In genomic region chr1:78201251-78202010, GRCm38 (mm10) we compare ENCODE assay signal across 18 mouse cellular contexts. TPM values are rescaled to one million over a fixed set of nuclear protein-coding genes. Genes with fewer than 3 reads are reported as not detected.
DNase-seq lines count a peak whose midpoint lies in the region; ATAC-seq lines count a peak whose summit lies in the region.
"Had no signal": no experiment of that assay in that cellular context is flagged by ENCODE, and none has a peak within 500 bp of the region (broad histone marks: within the 10 kb centered on the region; RNA-seq: fewer than 3 reads in every experiment).

No protein-coding gene starts in this region.

- peak overlapping the region; percentile 77 for H3K4me2 ChIP-seq in hindbrain, embryonic 13.5 days
- peak overlapping the region; percentile 4; the same call in 1 of the 2 replicates for H3K4me2 ChIP-seq in midbrain, embryonic 15.5 days
- no peak overlapping the region for H3K4me2 ChIP-seq in kidney, embryonic 16.5 days (replicated peaks; ENCODE audit: low read depth, low read length)
- H3K4me2 ChIP-seq: forebrain, embryonic 15.5 days; liver, embryonic 12.5 days had no signal

- H3K9ac ChIP-seq in hindbrain, embryonic 13.5 days = peak overlapping the region; percentile 63
- H3K9ac ChIP-seq in midbrain, embryonic 15.5 days = no peak overlapping the region
- no peak overlapping the region for H3K9ac ChIP-seq in kidney, embryonic 16.5 days (replicated peaks; ENCODE audit: low read length)
- H3K9ac ChIP-seq: forebrain, embryonic 15.5 days; liver, embryonic 12.5 days had no signal

- H3K4me1 ChIP-seq in hindbrain, embryonic 13.5 days (replicated peaks) = peaks cover 39% of the 10 kb centered on the region
- H3K4me1 ChIP-seq in midbrain, embryonic 15.5 days = peaks cover 28% of the 10 kb centered on the region
- peaks cover 9% of the 10 kb centered on the region for H3K4me1 ChIP-seq in kidney, embryonic 16.5 days (ENCODE audit: insufficient read depth, low read length)

- H3K27ac ChIP-seq in hindbrain, embryonic 13.5 days = peak overlapping the region; percentile 36
- no peak overlapping the region for H3K27ac ChIP-seq in midbrain, embryonic 15.5 days
- H3K27ac ChIP-seq in kidney, embryonic 16.5 days (ENCODE audit: low read length) = no peak overlapping the region
- H3K27ac ChIP-seq: forebrain, embryonic 15.5 days; layer of hippocampus, adult 2 months; liver, embryonic 12.5 days; stomach, postnatal 0 days had no signal

- DNase-seq in ES-CJ7 (ENCODE audit: low read depth, low spot score) = peak; percentile 29
- peak; percentile 48 for DNase-seq in embryo, embryonic 11 days
- DNase-seq in ovary, postnatal 10 days (ENCODE audit: low spot score) = no peak
- DNase-seq in heart, adult 9 months (ENCODE audit: low spot score in 2 of 2) = no peak
- DNase-seq: adrenal gland, postnatal 25 days; kidney, adult 2 months; spleen, adult 18-20 months had no signal

- WGBS in hindbrain, embryonic 13.5 days = 4% methylated on average over 28 of the region's 28 CpGs
- WGBS in midbrain, embryonic 15.5 days = 4% methylated on average over 28 of the region's 28 CpGs
- WGBS in kidney, embryonic 16.5 days = 1% methylated on average over 28 of the region's 28 CpGs

- H3K4me3 ChIP-seq in hindbrain, embryonic 13.5 days = peak overlapping the region; percentile 31
- peak overlapping the region; percentile 16 for H3K4me3 ChIP-seq in midbrain, embryonic 15.5 days
- no peak overlapping the region for H3K4me3 ChIP-seq in kidney, embryonic 16.5 days (ENCODE audit: low read length)
- H3K4me3 ChIP-seq: forebrain, embryonic 15.5 days; layer of hippocampus, adult 2 months; liver, embryonic 12.5 days had no signal

- ATAC-seq in hindbrain, embryonic 13.5 days (ENCODE audit: low FRiP score) = no peak
- ATAC-seq in midbrain, embryonic 15.5 days (replicated peaks) = no peak
- ATAC-seq in kidney, embryonic 16.5 days (ENCODE audit: low FRiP score, low TSS enrichment) = no peak
- ATAC-seq in granulocyte monocyte progenitor cell, adult 5-6 weeks (replicated peaks; ENCODE audit: poor library complexity, severe bottlenecking) = no peak
- ATAC-seq: forebrain, embryonic 15.5 days; liver, embryonic 12.5 days; lung, postnatal 0 days had no signal

- H3K36me3 ChIP-seq in hindbrain, embryonic 13.5 days = no peaks in the 10 kb centered on the region
- H3K36me3 ChIP-seq in midbrain, embryonic 15.5 days (replicated peaks) = no peaks in the 10 kb centered on the region
- H3K36me3 ChIP-seq in kidney, embryonic 16.5 days (ENCODE audit: insufficient read depth, low read length) = no peaks in the 10 kb centered on the region
- H3K36me3 ChIP-seq: forebrain, embryonic 15.5 days; liver, embryonic 12.5 days had no signal

- H3K9me3 ChIP-seq in hindbrain, embryonic 13.5 days = no peaks in the 10 kb centered on the region
- no peaks in the 10 kb centered on the region for H3K9me3 ChIP-seq in midbrain, embryonic 15.5 days
- H3K9me3 ChIP-seq in kidney, embryonic 16.5 days (ENCODE audit: low read length) = no peaks in the 10 kb centered on the region
- H3K9me3 ChIP-seq: forebrain, embryonic 15.5 days; liver, embryonic 12.5 days had no signal

- peaks cover 91% of the 10 kb centered on the region for H3K27me3 ChIP-seq in hindbrain, embryonic 13.5 days
- H3K27me3 ChIP-seq in midbrain, embryonic 15.5 days (replicated peaks) = peaks cover 77% of the 10 kb centered on the region
- H3K27me3 ChIP-seq in kidney, embryonic 16.5 days (ENCODE audit: insufficient read depth, low read length) = peaks cover 96% of the 10 kb centered on the region

RNA-seq across cellular contexts. Expression of gene Pax3, which starts 4.5 kb away (rescaled TPM):
- 17.6 and 24.4 TPM in 2 replicates for polyA plus RNA-seq in hindbrain, embryonic 13.5 days (2015; fragmentation: Nextera tagmentation; extraction: Ambion mirVana)
- 11.4 and 14.4 TPM in 2 replicates for polyA plus RNA-seq in midbrain, embryonic 15.5 days (2015; fragmentation: Nextera tagmentation; extraction: Ambion mirVana)
- 0.05 TPM in 1 of 2 replicates, not detected in the other for polyA plus RNA-seq in kidney, embryonic 16.5 days (2015; fragmentation: Nextera tagmentation; extraction: Ambion mirVana)
- total RNA-seq in granulocyte monocyte progenitor cell, adult 5-6 weeks (2014; fragmentation: Nextera tagmentation) = not detected in 2 replicates
- not detected in 2 replicates for total RNA-seq in granulocyte monocyte progenitor cell, adult 5-6 weeks (2017)
- total RNA-seq: adrenal gland, postnatal 25 days; layer of hippocampus, adult 2 months had no signal
- polyA plus RNA-seq: cortical plate, adult 2 months; gonadal fat pad, adult 2 months; lung, postnatal 0 days; stomach, postnatal 0 days had no signal

Comparison
In these comparisons a context has a peak if more than half of its experiments do, and no peak if none do; other contexts are left out.
1. DNase-seq: peak in ES-CJ7 (single experiment) and embryo, embryonic 11 days (single experiment); none in ovary, postnatal 10 days (single experiment) and heart, adult 9 months (0 of 2).
2. RNA of gene Pax3, which starts 4.5 kb away (polyA plus RNA-seq): 17.6 to 24.4 TPM in hindbrain, embryonic 13.5 days and 11.4 to 14.4 TPM in midbrain, embryonic 15.5 days; 0.05 TPM in kidney, embryonic 16.5 days; every median in the first group is over 10 times any median in the second.